Mouse (Mus musculus) small intestine, adult 2 months (tissue): Measurements from ENCODE around the gene Insr.

Experiments used
- CTCF ChIP-seq: fragments of 200-500 bp; IDR thresholded peaks from 2 replicates; pipeline ENCODE4 v1.5.1; 2012; ENCODE audit warnings: low read depth, mild to moderate bottlenecking, control low read depth, inconsistent platforms, low read length, moderate library complexity, mixed read lengths; ENCODE audit not compliant: insufficient replicate concordance, insufficient read length; ENCODE audit errors: extremely low read depth
- POLR2A ChIP-seq: fragments of 200-500 bp; IDR thresholded peaks from 2 replicates; pipeline ENCODE4 v1.6.1; 2012; ENCODE audit warnings: low read depth, mild to moderate bottlenecking, control low read depth, inconsistent platforms, low read length, moderate library complexity

- TF ChIP-seq POLR2A, result no peak
- no peak for TF ChIP-seq CTCF
These were observed 1.1 kb downstream of the Insr start for GRCm38 (mm10) chr8:3278181-3278820.
